Mouse (Mus musculus): Measurements from ENCODE around the gene Entpd1.
"Not testable (repeated sequence)": the region's sequence is repeated elsewhere in the genome, so short reads cannot be mapped to it uniquely, and the experiment has no call there.

Entpd1 gene

GRCm38 (mm10) chr19:40611830-40612506 is at the start of gene Entpd1, which contains the start of gene Tctn3:
Gene Entpd1 (plus strand): TSS chr19:40612366.
Gene Tctn3 (minus strand): TSS chr19:40612233.
- DNase-seq (ENCODE audit: low spot score): peak; percentile 99

GRCm38 (mm10) chr19:40563880-40564645 is 48.1 kb upstream of the Entpd1 start:
- no peak for DNase-seq (ENCODE audit: low spot score)

- DNase-seq (ENCODE audit: low spot score): no peak
Observed at GRCm38 (mm10) chr19:40567616-40568015, 44.5 kb upstream of the Entpd1 start.

GRCm38 (mm10) chr19:40570726-40571125 is 41.4 kb upstream of the Entpd1 start:
- no peak for DNase-seq (ENCODE audit: low spot score)

GRCm38 (mm10) chr19:40575438-40575837 is 36.7 kb upstream of the Entpd1 start:
- DNase-seq (ENCODE audit: low spot score): no peak

GRCm38 (mm10) chr19:40580902-40581301 is 31.3 kb upstream of the Entpd1 start:
- DNase-seq (ENCODE audit: low spot score): no peak

- DNase-seq (ENCODE audit: low spot score): no peak
Observed at GRCm38 (mm10) chr19:40581662-40582061, 30.5 kb upstream of the Entpd1 start.

- DNase-seq (ENCODE audit: low spot score): no peak
Observed at GRCm38 (mm10) chr19:40586908-40587307, 25.3 kb upstream of the Entpd1 start.

GRCm38 (mm10) chr19:40587491-40588292 is 24.5 kb upstream of the Entpd1 start:
- peak; percentile 7 for DNase-seq (ENCODE audit: low spot score)

- DNase-seq (ENCODE audit: low spot score): peak; percentile 98
Observed at GRCm38 (mm10) chr19:40588293-40588654, 23.9 kb upstream of the Entpd1 start, which contains the start of gene Aldh18a1. Gene Aldh18a1 (minus strand): TSS chr19:40588463.

GRCm38 (mm10) chr19:40588847-40589529 is 23.2 kb upstream of the Entpd1 start:
- peak; percentile 95 for DNase-seq (ENCODE audit: low spot score)

- DNase-seq (ENCODE audit: low spot score): no peak
Observed at GRCm38 (mm10) chr19:40589530-40589880, 22.7 kb upstream of the Entpd1 start.

GRCm38 (mm10) chr19:40595231-40595630 is 16.9 kb upstream of the Entpd1 start:
- no peak for DNase-seq (ENCODE audit: low spot score)

GRCm38 (mm10) chr19:40595831-40596230 is 16.3 kb upstream of the Entpd1 start:
- no peak for DNase-seq (ENCODE audit: low spot score)

GRCm38 (mm10) chr19:40600846-40601245 is 11.3 kb upstream of the Entpd1 start:
- DNase-seq (ENCODE audit: low spot score): not testable (repeated sequence)

GRCm38 (mm10) chr19:40601870-40602269 is 10.3 kb upstream of the Entpd1 start:
- DNase-seq (ENCODE audit: low spot score): no peak

- no peak for DNase-seq (ENCODE audit: low spot score)
Observed at GRCm38 (mm10) chr19:40605189-40605588, 7.0 kb upstream of the Entpd1 start.

- no peak for DNase-seq (ENCODE audit: low spot score)
Observed at GRCm38 (mm10) chr19:40607676-40608075, 4.5 kb upstream of the Entpd1 start.

GRCm38 (mm10) chr19:40614811-40615210 is 2.6 kb downstream of the Entpd1 start:
- DNase-seq (ENCODE audit: low spot score): no peak

GRCm38 (mm10) chr19:40616021-40616420 is 3.9 kb downstream of the Entpd1 start:
- no peak for DNase-seq (ENCODE audit: low spot score)

GRCm38 (mm10) chr19:40621616-40622015 is 9.4 kb downstream of the Entpd1 start:
- DNase-seq (ENCODE audit: low spot score): not testable (repeated sequence)

GRCm38 (mm10) chr19:40625935-40626334 is 13.8 kb downstream of the Entpd1 start:
- DNase-seq (ENCODE audit: low spot score): no peak
